Mouse (Mus musculus): ENCODE results near the gene Spdya. TPM values are rescaled to one million over a fixed set of nuclear protein-coding genes. Genes with fewer than 3 reads are reported as not detected.

Spdya gene
- polyA plus RNA-seq, 1 experiment = 0.07 TPM

- H3ac ChIP-seq (ENCODE audit: control insufficient read depth, insufficient read length, low read depth) = no peak overlapping the region
- H3K36me3 ChIP-seq (ENCODE audit: control insufficient read depth, insufficient read depth) = no peaks in the 10 kb centered on the region
- TF ChIP-seq MAX (IDR thresholded peaks at IDR 0.05) (no peak), MYOD1 (IDR thresholded peaks at IDR 0.05; ENCODE audit: control insufficient read depth, insufficient read length, low read depth) (no peak), USF1 (IDR thresholded peaks at IDR 0.05; ENCODE audit: low read depth) (no peak), MYOG (IDR thresholded peaks at IDR 0.05; ENCODE audit: control insufficient read depth, extremely low read depth, insufficient read length) (no peak), CTCF (IDR thresholded peaks at IDR 0.05; ENCODE audit: control insufficient read depth, insufficient read depth, insufficient read length) (no peak), FOSL1 (IDR thresholded peaks at IDR 0.05; ENCODE audit: insufficient read depth, low read length, poor library complexity, severe bottlenecking) (no peak), CEBPB (IDR thresholded peaks at IDR 0.05; ENCODE audit: low read depth) (no peak)
- no peaks in the 10 kb centered on the region for H3K79me3 ChIP-seq (ENCODE audit: low read depth)
- H3K27me3 ChIP-seq (ENCODE audit: control insufficient read depth, insufficient read depth, insufficient read length) = no peaks in the 10 kb centered on the region
- H3K4me3 ChIP-seq (ENCODE audit: insufficient read depth, poor library complexity, severe bottlenecking) = no peak overlapping the region
- no peaks in the 10 kb centered on the region for H3K79me2 ChIP-seq (ENCODE audit: control insufficient read depth, insufficient read depth)
These were observed 9.8 kb downstream of the Spdya start for GRCm38 (mm10) chr17:71561631-71562030.

- H3K79me3 ChIP-seq (ENCODE audit: low read depth) = no peaks in the 10 kb centered on the region
- H3K27me3 ChIP-seq (ENCODE audit: control insufficient read depth, insufficient read depth, insufficient read length) = no peaks in the 10 kb centered on the region
- H3ac ChIP-seq (ENCODE audit: control insufficient read depth, insufficient read length, low read depth) = no peak overlapping the region
- H3K4me3 ChIP-seq (ENCODE audit: insufficient read depth, poor library complexity, severe bottlenecking) = no peak overlapping the region
- no peaks in the 10 kb centered on the region for H3K36me3 ChIP-seq (ENCODE audit: control insufficient read depth, insufficient read depth)
- TF ChIP-seq CEBPB (IDR thresholded peaks at IDR 0.05; ENCODE audit: low read depth) = no peak
- H3K79me2 ChIP-seq (ENCODE audit: control insufficient read depth, insufficient read depth) = no peaks in the 10 kb centered on the region
These were observed 27.4 kb downstream of the Spdya start for GRCm38 (mm10) chr17:71579176-71579705.

- Histone ChIP-seq H3K79me2 (ENCODE audit: control insufficient read depth, insufficient read depth) (peaks cover 35% of the 10 kb centered on the region), H3ac (ENCODE audit: control insufficient read depth, insufficient read length, low read depth) (peak overlapping the region; percentile 93)
These were observed 46.2 kb downstream of the Spdya start for GRCm38 (mm10) chr17:71597881-71598658.

GRCm38 (mm10) chr17:71598659-71599554 lies 47.0 kb downstream of the Spdya start:
- TF ChIP-seq MYOD1 (IDR thresholded peaks at IDR 0.05; ENCODE audit: control insufficient read depth, insufficient read length, low read depth) = peak; percentile 54
- TF ChIP-seq MAX (IDR thresholded peaks at IDR 0.05) = peak; percentile 87
- no peak for TF ChIP-seq CEBPB (IDR thresholded peaks at IDR 0.05; ENCODE audit: low read depth)

More at GRCm38 (mm10) chr17:71597881-71598658, 46.2 kb downstream of the Spdya start:
- TF ChIP-seq USF1 (IDR thresholded peaks at IDR 0.05; ENCODE audit: low read depth) (no peak), CTCF (IDR thresholded peaks at IDR 0.05; ENCODE audit: control insufficient read depth, insufficient read depth, insufficient read length) (no peak), FOSL1 (IDR thresholded peaks at IDR 0.05; ENCODE audit: insufficient read depth, low read length, poor library complexity, severe bottlenecking) (no peak), MYOG (IDR thresholded peaks at IDR 0.05; ENCODE audit: control insufficient read depth, extremely low read depth, insufficient read length) (no peak), MYOD1 (IDR thresholded peaks at IDR 0.05; ENCODE audit: control insufficient read depth, insufficient read length, low read depth) (no peak), MAX (IDR thresholded peaks at IDR 0.05) (no peak), CEBPB (IDR thresholded peaks at IDR 0.05; ENCODE audit: low read depth) (no peak)
- Histone ChIP-seq H3K36me3 (ENCODE audit: control insufficient read depth, insufficient read depth) (no peaks in the 10 kb centered on the region), H3K27me3 (ENCODE audit: control insufficient read depth, insufficient read depth, insufficient read length) (peaks cover 3% of the 10 kb centered on the region), H3K79me3 (ENCODE audit: low read depth) (peaks cover 20% of the 10 kb centered on the region), H3K4me3 (ENCODE audit: insufficient read depth, poor library complexity, severe bottlenecking) (peak overlapping the region; percentile 71)

GRCm38 (mm10) chr17:71615638-71616318 lies 63.9 kb downstream of the Spdya start, which contains the start of gene Wdr43:
Gene Wdr43 (plus strand): TSS chr17:71615895.
- TF ChIP-seq USF1 (IDR thresholded peaks at IDR 0.05; ENCODE audit: low read depth) = peak; percentile 79
- TF ChIP-seq MYOD1 (IDR thresholded peaks at IDR 0.05; ENCODE audit: control insufficient read depth, insufficient read length, low read depth) = no peak
- no peak for TF ChIP-seq CEBPB (IDR thresholded peaks at IDR 0.05; ENCODE audit: low read depth)
- no peak for TF ChIP-seq MYOG (IDR thresholded peaks at IDR 0.05; ENCODE audit: control insufficient read depth, extremely low read depth, insufficient read length)
- peak; percentile 98 for TF ChIP-seq MAX (IDR thresholded peaks at IDR 0.05)
- Histone ChIP-seq H3K36me3 (ENCODE audit: control insufficient read depth, insufficient read depth) (peaks cover 28% of the 10 kb centered on the region), H3K79me2 (ENCODE audit: control insufficient read depth, insufficient read depth) (peaks cover 52% of the 10 kb centered on the region), H3K79me3 (ENCODE audit: low read depth) (peaks cover 46% of the 10 kb centered on the region), H3K4me3 (ENCODE audit: insufficient read depth, poor library complexity, severe bottlenecking) (peak within 1 kb of the TSS; percentile 89), H3K27me3 (ENCODE audit: control insufficient read depth, insufficient read depth, insufficient read length) (no peaks in the 10 kb centered on the region), H3ac (ENCODE audit: control insufficient read depth, insufficient read length, low read depth) (peak within 1 kb of the TSS; percentile 70)

More at GRCm38 (mm10) chr17:71598659-71599554, 47.0 kb downstream of the Spdya start:
- H3K79me2 ChIP-seq (ENCODE audit: control insufficient read depth, insufficient read depth) = peaks cover 35% of the 10 kb centered on the region
- no peaks in the 10 kb centered on the region for H3K36me3 ChIP-seq (ENCODE audit: control insufficient read depth, insufficient read depth)
- H3K79me3 ChIP-seq (ENCODE audit: low read depth) = peaks cover 20% of the 10 kb centered on the region
- H3K27me3 ChIP-seq (ENCODE audit: control insufficient read depth, insufficient read depth, insufficient read length) = peaks cover 3% of the 10 kb centered on the region
- peak overlapping the region; percentile 93 for H3ac ChIP-seq (ENCODE audit: control insufficient read depth, insufficient read length, low read depth)
- peak overlapping the region; percentile 71 for H3K4me3 ChIP-seq (ENCODE audit: insufficient read depth, poor library complexity, severe bottlenecking)

Data from C2C12 (cell line).